9 mouse cellular contexts compared by ENCODE assay signal in genomic region chr17:83138493-83139417, GRCm38 (mm10).
DNase-seq lines count a peak whose midpoint lies in the region; ATAC-seq and TF ChIP-seq lines count a peak whose summit lies in the region.
"Had no signal": no experiment of that assay in that cellular context is flagged by ENCODE, and none has a peak within 500 bp of the region (broad histone marks: within the 10 kb centered on the region; RNA-seq: fewer than 3 reads in every experiment).

No protein-coding gene starts in this region.

- no peak overlapping the region for H3K4me2 ChIP-seq in midbrain, embryonic 13.5 days (replicated peaks)
- no peak overlapping the region for H3K4me2 ChIP-seq in forebrain, postnatal 0 days (ENCODE audit: low read depth)
- H3K4me2 ChIP-seq in stomach, embryonic 15.5 days, result no peak overlapping the region

- H3K36me3 ChIP-seq in midbrain, embryonic 13.5 days, result no peaks in the 10 kb centered on the region
- H3K36me3 ChIP-seq in midbrain, embryonic 10.5 days, result no peaks in the 10 kb centered on the region
- no peaks in the 10 kb centered on the region for H3K36me3 ChIP-seq in forebrain, postnatal 0 days (ENCODE audit: insufficient read depth)
- no peaks in the 10 kb centered on the region for H3K36me3 ChIP-seq in stomach, embryonic 15.5 days

- ATAC-seq in midbrain, embryonic 13.5 days, result peak; percentile 63
- peak; percentile 60 for ATAC-seq in forebrain, postnatal 0 days
- ATAC-seq in stomach, embryonic 15.5 days (ENCODE audit: insufficient read depth, low FRiP score, low read depth), result peak; percentile 66; the same call in 1 of the 2 replicates

- peaks cover 6% of the 10 kb centered on the region; the same call in 1 of the 2 replicates for H3K27me3 ChIP-seq in midbrain, embryonic 13.5 days
- H3K27me3 ChIP-seq in midbrain, embryonic 10.5 days (ENCODE audit: low read depth, poor library complexity, severe bottlenecking), result peaks cover 31% of the 10 kb centered on the region
- no peaks in the 10 kb centered on the region for H3K27me3 ChIP-seq in forebrain, postnatal 0 days (ENCODE audit: insufficient read depth, low read length)
- no peaks in the 10 kb centered on the region for H3K27me3 ChIP-seq in stomach, embryonic 15.5 days (replicated peaks)

- peaks cover 36% of the 10 kb centered on the region for H3K4me1 ChIP-seq in midbrain, embryonic 13.5 days (replicated peaks)
- peaks cover 36% of the 10 kb centered on the region for H3K4me1 ChIP-seq in midbrain, embryonic 10.5 days
- no peaks in the 10 kb centered on the region for H3K4me1 ChIP-seq in forebrain, postnatal 0 days (ENCODE audit: insufficient read depth)
- peaks cover 11% of the 10 kb centered on the region; the same call in 1 of the 2 replicates for H3K4me1 ChIP-seq in stomach, embryonic 15.5 days

- 35% methylated on average over 11 of the region's 11 CpGs for WGBS in midbrain, embryonic 13.5 days
- WGBS in midbrain, embryonic 10.5 days, result 48% methylated on average over 11 of the region's 11 CpGs
- WGBS in forebrain, postnatal 0 days, result 20% methylated on average over 11 of the region's 11 CpGs
- 32% methylated on average over 11 of the region's 11 CpGs for WGBS in stomach, embryonic 15.5 days

- H3K9me3 ChIP-seq in midbrain, embryonic 13.5 days, result no peaks in the 10 kb centered on the region
- H3K9me3 ChIP-seq in midbrain, embryonic 10.5 days (replicated peaks), result no peaks in the 10 kb centered on the region
- no peaks in the 10 kb centered on the region for H3K9me3 ChIP-seq in forebrain, postnatal 0 days (ENCODE audit: low read length)
- no peaks in the 10 kb centered on the region for H3K9me3 ChIP-seq in stomach, embryonic 15.5 days

- no peak overlapping the region for H3K4me3 ChIP-seq in midbrain, embryonic 13.5 days (replicated peaks)
- H3K4me3 ChIP-seq in midbrain, embryonic 10.5 days, result no peak overlapping the region
- H3K4me3 ChIP-seq in forebrain, postnatal 0 days (ENCODE audit: low read depth, low read length), result no peak overlapping the region
- H3K4me3 ChIP-seq in stomach, embryonic 15.5 days (replicated peaks), result no peak overlapping the region
- no peak overlapping the region for H3K4me3 ChIP-seq in layer of hippocampus, adult 2 months

- DNase-seq in midbrain, embryonic 10.5 days (ENCODE audit: low spot score), result no peak
- peak; percentile 24 for DNase-seq in forebrain, postnatal 0 days
- peak; percentile 65 for DNase-seq in kidney, postnatal 10 days
- DNase-seq in urinary bladder, postnatal 4 days (ENCODE audit: low spot score in 2 of 2), result no peak
- DNase-seq in urinary bladder, postnatal 25 days (ENCODE audit: low spot score), result no peak
- DNase-seq in layer of hippocampus, adult 2 months (ENCODE audit: low spot score in 2 of 2), result no peak
- DNase-seq: cerebellum, adult 18-20 months had no signal

- H3K27ac ChIP-seq in midbrain, embryonic 13.5 days, result no peak overlapping the region
- no peak overlapping the region for H3K27ac ChIP-seq in midbrain, embryonic 10.5 days (replicated peaks)
- no peak overlapping the region for H3K27ac ChIP-seq in forebrain, postnatal 0 days (ENCODE audit: low read depth, low read length)
- no peak overlapping the region for H3K27ac ChIP-seq in stomach, embryonic 15.5 days
- H3K27ac ChIP-seq in layer of hippocampus, adult 2 months, result no peak overlapping the region

- no peak overlapping the region for H3K9ac ChIP-seq in midbrain, embryonic 13.5 days (replicated peaks)
- no peak overlapping the region for H3K9ac ChIP-seq in forebrain, postnatal 0 days
- H3K9ac ChIP-seq in stomach, embryonic 15.5 days, result no peak overlapping the region

- TF ChIP-seq CTCF in forebrain, postnatal 0 days (IDR thresholded peaks at IDR 0.05; ENCODE audit: low read depth), result no peak
- TF ChIP-seq CTCF in layer of hippocampus, adult 2 months (conservative IDR thresholded peaks at IDR 0.05), result no peak

Comparison
In these comparisons a context has a peak if more than half of its experiments do, and no peak if none do; other contexts are left out.
1. DNase-seq: peak in forebrain, postnatal 0 days (single experiment) and kidney, postnatal 10 days (single experiment); none in midbrain, embryonic 10.5 days (single experiment), urinary bladder, postnatal 4 days (0 of 2), urinary bladder, postnatal 25 days (single experiment) and layer of hippocampus, adult 2 months (0 of 2).
2. Peak in every context shown above with its lines, with median percentiles within 50 percentile points of each other: ATAC-seq.